ENCODE assay signal across 46 mouse cellular contexts in the genomic region with DNA sequence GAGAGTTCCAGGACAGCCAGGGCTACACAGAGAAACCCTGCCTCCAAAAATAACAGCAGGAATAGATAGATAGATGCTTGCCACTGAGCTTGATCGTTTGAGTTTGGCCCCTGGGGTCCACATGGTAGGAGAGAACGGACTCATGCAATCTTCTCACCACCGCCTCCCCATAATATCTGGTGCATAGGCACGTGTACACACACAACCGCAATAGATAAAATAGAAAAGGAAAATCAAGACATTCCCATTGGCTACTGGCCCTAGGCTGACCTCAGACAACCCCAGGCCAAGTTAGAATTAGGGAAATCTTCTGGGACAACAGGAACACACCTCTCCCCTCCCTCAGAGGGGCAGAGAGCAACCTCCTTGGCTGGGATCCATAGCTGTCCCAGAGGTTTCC. TPM values are rescaled to one million over a fixed set of nuclear protein-coding genes. Genes with fewer than 3 reads are reported as not detected.
"Had no signal": no experiment of that assay in that cellular context is flagged by ENCODE, and none has a peak within 500 bp of the region (broad histone marks: within the 10 kb centered on the region; RNA-seq: fewer than 3 reads in every experiment).

No protein-coding gene starts in this region.

- DNase-seq: left cerebral cortex, postnatal 4 days; liver; liver, embryonic 13.5 days; liver, postnatal 0 days; lung, adult 18-20 months; lung, adult 2 months; lung, embryonic 14.5 days; lung, postnatal 10 days; lung, postnatal 14 days; lung, postnatal 36 days; lung, postnatal 4 days; midbrain, embryonic 14.5 days had no signal

- H3K9me3 ChIP-seq: limb, embryonic 10.5 days; limb, embryonic 12.5 days; limb, embryonic 13.5 days; limb, embryonic 15.5 days; liver, embryonic 12.5 days; liver, embryonic 13.5 days; liver, embryonic 15.5 days; lung, embryonic 15.5 days; megakaryocyte, embryonic 14.5 days; midbrain, embryonic 10.5 days; midbrain, embryonic 12.5 days; midbrain, embryonic 13.5 days; midbrain, embryonic 15.5 days; neural tube, embryonic 12.5 days; neural tube, embryonic 13.5 days had no signal

- ATAC-seq: liver, postnatal 0 days; lung, postnatal 0 days had no signal

- H3K4me3 ChIP-seq: limb, embryonic 10.5 days; limb, embryonic 12.5 days; limb, embryonic 13.5 days; limb, embryonic 15.5 days; liver, embryonic 12.5 days; liver, embryonic 13.5 days; liver, embryonic 15.5 days; lung, embryonic 15.5 days; midbrain, embryonic 10.5 days; midbrain, embryonic 12.5 days; midbrain, embryonic 13.5 days; midbrain, embryonic 15.5 days; myocyte; neural tube, embryonic 12.5 days; neural tube, embryonic 13.5 days had no signal

- H3K36me3 ChIP-seq: limb, embryonic 10.5 days; limb, embryonic 12.5 days; limb, embryonic 13.5 days; limb, embryonic 15.5 days; liver, embryonic 12.5 days; liver, embryonic 13.5 days; liver, embryonic 15.5 days; lung, embryonic 15.5 days; midbrain, embryonic 10.5 days; midbrain, embryonic 12.5 days; midbrain, embryonic 13.5 days; midbrain, embryonic 15.5 days; neural tube, embryonic 12.5 days; neural tube, embryonic 13.5 days had no signal

- H3K27me3 ChIP-seq: limb, embryonic 12.5 days; limb, embryonic 13.5 days; limb, embryonic 15.5 days; liver, embryonic 12.5 days; liver, embryonic 13.5 days; liver, embryonic 15.5 days; lung, embryonic 15.5 days; megakaryocyte, embryonic 14.5 days; midbrain, embryonic 12.5 days; midbrain, embryonic 13.5 days; midbrain, embryonic 15.5 days; neural tube, embryonic 12.5 days; neural tube, embryonic 13.5 days had no signal

- H3K4me1 ChIP-seq: limb, embryonic 12.5 days; limb, embryonic 13.5 days; limb, embryonic 15.5 days; lung, embryonic 15.5 days; midbrain, embryonic 12.5 days; midbrain, embryonic 13.5 days; midbrain, embryonic 15.5 days; neural tube, embryonic 12.5 days; neural tube, embryonic 13.5 days had no signal

- H3K27ac ChIP-seq: limb, embryonic 10.5 days; limb, embryonic 12.5 days; limb, embryonic 13.5 days; limb, embryonic 15.5 days; liver, embryonic 12.5 days; liver, embryonic 13.5 days; liver, embryonic 14.5 days; liver, embryonic 15.5 days; lung, embryonic 15.5 days; macrophage; midbrain, embryonic 12.5 days; midbrain, embryonic 13.5 days; midbrain, embryonic 15.5 days; neural tube, embryonic 12.5 days; neural tube, embryonic 13.5 days had no signal

- H3K9ac ChIP-seq: limb, embryonic 12.5 days; limb, embryonic 13.5 days; limb, embryonic 15.5 days; liver, embryonic 12.5 days; liver, embryonic 13.5 days; liver, embryonic 14.5 days; liver, embryonic 15.5 days; liver, postnatal 0 days; lung, embryonic 14.5 days; lung, embryonic 15.5 days; midbrain, embryonic 12.5 days; midbrain, embryonic 13.5 days; midbrain, embryonic 15.5 days; neural tube, embryonic 12.5 days; neural tube, embryonic 13.5 days had no signal

RNA-seq across cellular contexts. Expression of a gene that starts 11.3 kb away (rescaled TPM):
- total RNA-seq: left cerebral cortex, postnatal 25 days; left cerebral cortex, postnatal 36 days; liver, adult 2 months; megakaryocyte, adult 5-6 weeks; midbrain, postnatal 0 days; monocyte, adult 5-6 weeks had no signal
- polyA plus RNA-seq: limb, embryonic 12.5 days; limb, embryonic 13.5 days; limb, embryonic 14.5 days; limb, embryonic 15.5 days; liver, adult 2 months; liver, embryonic 11.5 days; liver, embryonic 13.5 days; liver, embryonic 14.5 days; liver, embryonic 15.5 days; liver, embryonic 16.5 days; liver, postnatal 0 days; lung, embryonic 14.5 days; macrophage; midbrain, embryonic 10.5 days; midbrain, embryonic 11.5 days; midbrain, embryonic 12.5 days; midbrain, embryonic 13.5 days; midbrain, embryonic 14.5 days; myocyte; neural tube, embryonic 11.5 days had no signal

RNA-seq across cellular contexts. Expression of a gene that starts 11.4 kb away (rescaled TPM):
- total RNA-seq: left cerebral cortex, postnatal 10 days; left cerebral cortex, postnatal 14 days; left cerebral cortex, postnatal 25 days; left cerebral cortex, postnatal 36 days; left cerebral cortex, postnatal 4 days; liver, adult 2 months; megakaryocyte, adult 5-6 weeks; midbrain, postnatal 0 days; monocyte, adult 5-6 weeks had no signal
- polyA plus RNA-seq: limb, embryonic 10.5 days; limb, embryonic 11.5 days; limb, embryonic 12.5 days; limb, embryonic 13.5 days; limb, embryonic 14.5 days; limb, embryonic 15.5 days; liver, adult 2 months; liver, embryonic 11.5 days; liver, embryonic 12.5 days; liver, embryonic 13.5 days; liver, embryonic 14.5 days; liver, embryonic 15.5 days; liver, embryonic 16.5 days; liver, postnatal 0 days; lung, embryonic 14.5 days; lung, embryonic 15.5 days; lung, embryonic 16.5 days; lung, postnatal 0 days; macrophage; midbrain, embryonic 11.5 days; midbrain, embryonic 12.5 days; midbrain, embryonic 13.5 days; midbrain, embryonic 14.5 days; midbrain, embryonic 15.5 days; midbrain, embryonic 16.5 days; midbrain, postnatal 0 days; myocyte; neural tube, embryonic 11.5 days; neural tube, embryonic 12.5 days; neural tube, embryonic 13.5 days had no signal
